Mouse (Mus musculus) limb, embryonic 12.5 days (tissue): Measurements from ENCODE around the gene Prm1. TPM values are rescaled to one million over a fixed set of nuclear protein-coding genes. Genes with fewer than 3 reads are reported as not detected.
"Not testable (repeated sequence)": the region's sequence is repeated elsewhere in the genome, so short reads cannot be mapped to it uniquely, and the experiment has no call there.

Source experiments
- ATAC-seq: fragments of 200-750 bp; cut with Nextera tagmentation; 2 replicates; pipeline ENCODE4 v1.8.0; 2017; ENCODE audit warnings: low read depth, moderate TSS enrichment; ENCODE audit not compliant: insufficient number of reproducible peaks, insufficient read depth, low FRiP score, low TSS enrichment
- H3K27ac ChIP-seq: fragments of 300-500 bp; sonication (generic); 2 replicates; pipeline ENCODE4 v1.5.1; 2016; ENCODE audit warnings: mild to moderate bottlenecking, moderate library complexity
- H3K27me3 ChIP-seq: fragments of 300-500 bp; sonication (generic); 2 replicates; pipeline ENCODE4 v1.6.1; 2016; ENCODE audit warnings: mild to moderate bottlenecking, moderate library complexity
- H3K36me3 ChIP-seq: fragments of 300-500 bp; sonication (generic); 2 replicates; pipeline ENCODE4 v1.6.1; 2016; ENCODE audit warnings: mild to moderate bottlenecking, moderate library complexity
- H3K4me1 ChIP-seq: fragments of 300-500 bp; sonication (generic); replicated peaks from 2 replicates; pipeline ENCODE4 v1.6.1; 2016
- H3K4me2 ChIP-seq: fragments of 300-500 bp; sonication (generic); 2 replicates; pipeline ENCODE4 v1.6.1; 2016; ENCODE audit warnings: mild to moderate bottlenecking, moderate library complexity
- H3K4me3 ChIP-seq: fragments of 300-500 bp; sonication (generic); replicated peaks from 2 replicates; pipeline ENCODE4 v1.5.1; 2016; ENCODE audit warnings: mild to moderate bottlenecking
- H3K9ac ChIP-seq: fragments of 300-500 bp; sonication (generic); replicated peaks from 2 replicates; pipeline ENCODE4 v1.6.1; 2016; ENCODE audit warnings: mild to moderate bottlenecking, moderate library complexity
- H3K9me3 ChIP-seq: fragments of 300-500 bp; sonication (generic); 2 replicates; pipeline ENCODE4 v1.6.1; 2016; ENCODE audit warnings: mild to moderate bottlenecking, moderate library complexity
- WGBS: fragments of 180-500 bp; shearing (Covaris S2); methylation state at CpG from one replicate; pipeline ENCODE4 v1.1.7; 2016; 5-methylcytosine and 5-hydroxymethylcytosine counted together
- polyA plus RNA-seq: library from polyadenylated mRNA; unstranded; fragments of >200 nt; fragmentation: Nextera tagmentation; extraction: Ambion mirVana; gene quantifications from 2 replicates; pipeline ENCODE4 v1.2.1, GENCODE M21; 2016

The Prm1 gene
- polyA plus RNA-seq = 0.51 TPM in 1 of 2 replicates, not detected in the other

- Histone ChIP-seq H3K27ac (peak within 1 kb of the TSS; percentile 71), H3K9ac (no peak within 1 kb of the TSS)
- 70% methylated on average over 10 of the region's 10 CpGs for WGBS
These were observed at the start of gene Prm1 for GRCm38 (mm10) chr16:10805789-10806527. Gene Prm1 (minus strand): TSS chr16:10805839.

GRCm38 (mm10) chr16:10852216-10852615 lies 46.6 kb upstream of the Prm1 start:
- not testable (repeated sequence) for H3K27ac ChIP-seq, H3K9me3 ChIP-seq

More at GRCm38 (mm10) chr16:10805789-10806527, at the start of gene Prm1:
- no peaks in the 10 kb centered on the region for H3K9me3 ChIP-seq
- H3K4me2 ChIP-seq = no peak within 1 kb of the TSS
- peaks cover 16% of the 10 kb centered on the region for H3K4me1 ChIP-seq
- no peaks in the 10 kb centered on the region for H3K36me3 ChIP-seq
- peaks cover 5% of the 10 kb centered on the region; the same call in 1 of the 2 replicates for H3K27me3 ChIP-seq
- no peak within 1 kb of the TSS for H3K4me3 ChIP-seq
- ATAC-seq = no peak

GRCm38 (mm10) chr16:10850905-10851304 lies 45.3 kb upstream of the Prm1 start:
- ATAC-seq = peak; percentile 29; the same call in 1 of the 2 replicates
- Histone ChIP-seq H3K27ac (peak overlapping the region; percentile 85), H3K36me3 (no peaks in the 10 kb centered on the region), H3K9me3 (no peaks in the 10 kb centered on the region), H3K9ac (0 out of 2 replicates have a peak overlapping the region, but pooled peaks have one; percentile 4), H3K4me3 (no peak overlapping the region), H3K4me2 (peak overlapping the region; percentile 23; the same call in 1 of the 2 replicates), H3K4me1 (peaks cover 38% of the 10 kb centered on the region), H3K27me3 (no peaks in the 10 kb centered on the region)
- 59% methylated on average over 4 of the region's 4 CpGs for WGBS

More at GRCm38 (mm10) chr16:10852216-10852615, 46.6 kb upstream of the Prm1 start:
- not testable (repeated sequence) for H3K9ac ChIP-seq, ATAC-seq, H3K27me3 ChIP-seq, H3K4me2 ChIP-seq, H3K4me3 ChIP-seq, H3K36me3 ChIP-seq
- WGBS = 93% methylated on average over 10 of the region's 10 CpGs
- peaks cover 40% of the 10 kb centered on the region for H3K4me1 ChIP-seq

GRCm38 (mm10) chr16:10849965-10850861 lies 44.6 kb upstream of the Prm1 start:
- ATAC-seq = peak; percentile 78
- 23% methylated on average over 12 of the region's 12 CpGs for WGBS
- peak overlapping the region; percentile 85 for H3K27ac ChIP-seq
- no peak overlapping the region for H3K4me3 ChIP-seq
- no peak overlapping the region for H3K9ac ChIP-seq
- H3K27me3 ChIP-seq = no peaks in the 10 kb centered on the region
- peak overlapping the region; percentile 23 for H3K4me2 ChIP-seq
- peaks cover 37% of the 10 kb centered on the region for H3K4me1 ChIP-seq
- no peaks in the 10 kb centered on the region for H3K9me3 ChIP-seq
- H3K36me3 ChIP-seq = no peaks in the 10 kb centered on the region

GRCm38 (mm10) chr16:10846503-10846902 lies 40.9 kb upstream of the Prm1 start:
- Histone ChIP-seq H3K4me3 (no peak overlapping the region), H3K4me2 (no peak overlapping the region), H3K27me3 (no peaks in the 10 kb centered on the region), H3K36me3 (no peaks in the 10 kb centered on the region), H3K4me1 (peaks cover 53% of the 10 kb centered on the region), H3K9ac (no peak overlapping the region), H3K9me3 (no peaks in the 10 kb centered on the region), H3K27ac (no peak overlapping the region)
- 51% methylated on average over 4 of the region's 4 CpGs for WGBS
- ATAC-seq = no peak

- Histone ChIP-seq H3K4me3 (no peak overlapping the region), H3K27ac (no peak overlapping the region), H3K4me1 (peaks cover 47% of the 10 kb centered on the region)
These were observed 40.3 kb upstream of the Prm1 start for GRCm38 (mm10) chr16:10845952-10846351.

GRCm38 (mm10) chr16:10844319-10844670 lies 38.7 kb upstream of the Prm1 start:
- H3K4me2 ChIP-seq = peak overlapping the region; percentile 52
- H3K9me3 ChIP-seq = no peaks in the 10 kb centered on the region
- H3K9ac ChIP-seq = peak overlapping the region; percentile 37; the same call in 1 of the 2 replicates
- 57% methylated on average over 6 of the region's 6 CpGs for WGBS
- peak overlapping the region; percentile 76 for H3K27ac ChIP-seq
- no peak for ATAC-seq
- H3K27me3 ChIP-seq = no peaks in the 10 kb centered on the region
- peak overlapping the region; percentile 22; the same call in 1 of the 2 replicates for H3K4me3 ChIP-seq
- peaks cover 39% of the 10 kb centered on the region for H3K4me1 ChIP-seq
- peaks cover 14% of the 10 kb centered on the region; the same call in 1 of the 2 replicates for H3K36me3 ChIP-seq

More at GRCm38 (mm10) chr16:10845952-10846351, 40.3 kb upstream of the Prm1 start:
- Histone ChIP-seq H3K27me3 (no peaks in the 10 kb centered on the region), H3K9ac (no peak overlapping the region), H3K36me3 (peaks cover 3% of the 10 kb centered on the region; the same call in 1 of the 2 replicates), H3K9me3 (no peaks in the 10 kb centered on the region), H3K4me2 (no peak overlapping the region)
- WGBS = 76% methylated on average over 6 of the region's 6 CpGs
- no peak for ATAC-seq

- no peaks in the 10 kb centered on the region for H3K27me3 ChIP-seq
- no peaks in the 10 kb centered on the region for H3K9me3 ChIP-seq
- peaks cover 14% of the 10 kb centered on the region; the same call in 1 of the 2 replicates for H3K36me3 ChIP-seq
- peak overlapping the region; percentile 22 for H3K4me3 ChIP-seq
- peak overlapping the region; percentile 76 for H3K27ac ChIP-seq
- H3K4me1 ChIP-seq = peaks cover 38% of the 10 kb centered on the region
- WGBS = 15% methylated on average over 18 of the region's 18 CpGs
- no peak for ATAC-seq
- peak overlapping the region; percentile 52 for H3K4me2 ChIP-seq
- peak overlapping the region; percentile 37; the same call in 1 of the 2 replicates for H3K9ac ChIP-seq
These were observed 38.1 kb upstream of the Prm1 start for GRCm38 (mm10) chr16:10843486-10844318.

- Histone ChIP-seq H3K27me3 (no peaks in the 10 kb centered on the region), H3K27ac (no peak overlapping the region), H3K9ac (no peak overlapping the region), H3K4me1 (peaks cover 44% of the 10 kb centered on the region), H3K36me3 (peaks cover 14% of the 10 kb centered on the region; the same call in 1 of the 2 replicates), H3K9me3 (no peaks in the 10 kb centered on the region), H3K4me3 (no peak overlapping the region), H3K4me2 (no peak overlapping the region)
- WGBS = 81% methylated on average over 4 of the region's 4 CpGs
- ATAC-seq = no peak
These were observed 36.7 kb upstream of the Prm1 start for GRCm38 (mm10) chr16:10842282-10842855.

- Histone ChIP-seq H3K4me2 (no peak overlapping the region), H3K9ac (no peak overlapping the region), H3K4me3 (no peak overlapping the region), H3K27ac (0 out of 2 replicates have a peak overlapping the region, but pooled peaks have one; percentile 60), H3K27me3 (no peaks in the 10 kb centered on the region), H3K36me3 (peaks cover 14% of the 10 kb centered on the region; the same call in 1 of the 2 replicates), H3K4me1 (peaks cover 55% of the 10 kb centered on the region), H3K9me3 (no peaks in the 10 kb centered on the region)
- 85% methylated on average over 7 of the region's 14 CpGs for WGBS
- no peak for ATAC-seq
These were observed 34.4 kb upstream of the Prm1 start for GRCm38 (mm10) chr16:10840018-10840417.
